ENCODE assay signal across 23 mouse cellular contexts in the genomic region with DNA sequence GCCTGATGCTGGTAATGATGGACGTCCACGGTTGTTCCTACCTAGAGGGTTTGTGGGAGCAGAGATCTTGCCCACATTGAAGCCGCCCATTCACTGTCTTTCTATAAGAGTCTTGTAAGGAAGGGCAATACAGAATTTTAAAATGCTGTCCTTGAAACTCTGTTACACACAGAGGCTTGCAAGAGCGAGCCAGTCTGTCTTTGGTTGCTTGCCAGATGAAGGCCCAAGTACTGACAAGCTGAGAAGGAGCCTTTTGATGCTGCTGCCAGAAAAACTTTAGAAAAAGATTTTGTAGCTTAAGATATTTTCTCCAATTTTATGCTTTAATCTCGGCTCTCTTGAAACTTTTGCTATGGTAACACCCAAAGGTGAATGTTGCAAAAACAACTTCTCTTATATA.
DNase-seq lines count a peak whose midpoint lies in the region; ATAC-seq and TF ChIP-seq lines count a peak whose summit lies in the region.
"Had no signal": no experiment of that assay in that cellular context is flagged by ENCODE, and none has a peak within 500 bp of the region (broad histone marks: within the 10 kb centered on the region; RNA-seq: fewer than 3 reads in every experiment).

No protein-coding gene starts in this region.

- intact Hi-C loops in left cerebral cortex, postnatal 14 days (cut with DNase I), result loop anchor here (5.0 kb wide), 1 partner anchor 530 kb away; no protein-coding TSS in a partner anchor
- intact Hi-C loops in left cerebral cortex, adult 2 months (cut with DNase I), result loop anchor here (2.0 kb wide), 1 partner anchor 523 kb away; no protein-coding TSS in a partner anchor
- intact Hi-C loops in heart, postnatal 25 days (cut with DNase I), result loop anchor here (5.0 kb wide), 1 partner anchor 530 kb away; no protein-coding TSS in a partner anchor

- TF ChIP-seq POLR2A in brain, embryonic 14.5 days (IDR thresholded peaks at IDR 0.05; ENCODE audit: borderline replicate concordance, extremely low read depth, insufficient read depth, insufficient read length, poor library complexity, severe bottlenecking), result no peak

- H3K9me3 ChIP-seq in embryonic facial prominence, embryonic 14.5 days (ENCODE audit: control insufficient read depth, low read length), result peaks cover 9% of the 10 kb centered on the region; the same call in 1 of the 2 replicates
- H3K9me3 ChIP-seq in embryonic facial prominence, embryonic 10.5 days, result no peaks in the 10 kb centered on the region
- H3K9me3 ChIP-seq: embryonic facial prominence, embryonic 15.5 days; heart, embryonic 10.5 days had no signal

- ATAC-seq in embryonic facial prominence, embryonic 14.5 days (ENCODE audit: low read depth), result no peak
- ATAC-seq: CD4-positive, CD25-positive, alpha-beta regulatory T cell, adult 4 months; forebrain, embryonic 14.5 days; hindbrain, embryonic 16.5 days; intestine, embryonic 16.5 days had no signal

- no peaks in the 10 kb centered on the region for H3K27me3 ChIP-seq in embryonic facial prominence, embryonic 14.5 days (replicated peaks; ENCODE audit: control insufficient read depth, insufficient read depth, low read length)
- no peaks in the 10 kb centered on the region for H3K27me3 ChIP-seq in embryonic facial prominence, embryonic 10.5 days (replicated peaks; ENCODE audit: low read depth, poor library complexity, severe bottlenecking)
- H3K27me3 ChIP-seq: embryonic facial prominence, embryonic 15.5 days had no signal

- peak; percentile 74 for DNase-seq in embryonic facial prominence, embryonic 14.5 days (ENCODE audit: low spot score)
- no peak for DNase-seq in embryonic facial prominence, embryonic 10.5 days (ENCODE audit: low spot score)
- peak; percentile 27 to 30 for DNase-seq in left cerebral cortex, postnatal 14 days (ENCODE audit: low spot score in 2 of 2)
- no peak for DNase-seq in left cerebral cortex, adult 2 months (ENCODE audit: extremely low spot score in 1 of 2, low spot score in 2 of 2)
- peak; percentile 60 to 64 for DNase-seq in right cerebral cortex, postnatal 10 days (ENCODE audit: low spot score in 2 of 2)
- DNase-seq in right cerebral cortex, adult 2 months (ENCODE audit: low spot score in 2 of 2), result no peak
- peak; percentile 42 for DNase-seq in brain, embryonic 14.5 days (ENCODE audit: low read depth)
- no peak for DNase-seq in heart, postnatal 25 days (ENCODE audit: low spot score)
- DNase-seq: cerebellum, adult 2 months; embryo, embryonic 11 days; kidney, adult 9 months; kidney, postnatal 25 days; layer of hippocampus, postnatal 36 days; lung, postnatal 10 days; retina, postnatal 1 day; right cerebral cortex, postnatal 4 days had no signal

- TF ChIP-seq CTCF in left cerebral cortex, adult 2 months (IDR thresholded peaks at IDR 0.05), result no peak
- TF ChIP-seq CTCF in brain, embryonic 14.5 days (IDR thresholded peaks at IDR 0.05; ENCODE audit: borderline replicate concordance, extremely low read depth, insufficient read depth, insufficient read length), result no peak

- no peaks in the 10 kb centered on the region for H3K4me1 ChIP-seq in embryonic facial prominence, embryonic 14.5 days (ENCODE audit: control insufficient read depth, insufficient read depth, low read length)
- H3K4me1 ChIP-seq in embryonic facial prominence, embryonic 10.5 days, result no peaks in the 10 kb centered on the region
- H3K4me1 ChIP-seq: embryonic facial prominence, embryonic 15.5 days; heart, embryonic 10.5 days had no signal

- WGBS in embryonic facial prominence, embryonic 14.5 days, result 76% methylated on average over 5 of the region's 5 CpGs
- 94% methylated on average over 5 of the region's 5 CpGs for WGBS in embryonic facial prominence, embryonic 10.5 days

- H3K4me3 ChIP-seq in embryonic facial prominence, embryonic 14.5 days (ENCODE audit: low read depth, low read length), result no peak overlapping the region
- H3K4me3 ChIP-seq in embryonic facial prominence, embryonic 10.5 days, result no peak overlapping the region
- H3K4me3 ChIP-seq in left cerebral cortex, adult 2 months, result no peak overlapping the region
- H3K4me3 ChIP-seq: embryonic facial prominence, embryonic 15.5 days; heart, embryonic 10.5 days; midbrain, embryonic 10.5 days had no signal

- no peak overlapping the region for H3K27ac ChIP-seq in embryonic facial prominence, embryonic 14.5 days (replicated peaks; ENCODE audit: low read depth, low read length)
- no peak overlapping the region for H3K27ac ChIP-seq in embryonic facial prominence, embryonic 10.5 days (replicated peaks)
- no peak overlapping the region for H3K27ac ChIP-seq in left cerebral cortex, adult 2 months
- H3K27ac ChIP-seq: embryonic facial prominence, embryonic 15.5 days; heart, embryonic 10.5 days; midbrain, embryonic 10.5 days had no signal

- no peak overlapping the region for H3K4me2 ChIP-seq in embryonic facial prominence, embryonic 14.5 days (ENCODE audit: low read depth, low read length)
- H3K4me2 ChIP-seq: embryonic facial prominence, embryonic 15.5 days had no signal

- no peak overlapping the region for H3K9ac ChIP-seq in embryonic facial prominence, embryonic 14.5 days (ENCODE audit: low read depth, low read length)
- H3K9ac ChIP-seq: embryonic facial prominence, embryonic 15.5 days had no signal

- no peaks in the 10 kb centered on the region for H3K36me3 ChIP-seq in embryonic facial prominence, embryonic 14.5 days (ENCODE audit: control insufficient read depth, insufficient read depth, low read length)
- H3K36me3 ChIP-seq in embryonic facial prominence, embryonic 10.5 days (replicated peaks), result no peaks in the 10 kb centered on the region
- H3K36me3 ChIP-seq: embryonic facial prominence, embryonic 15.5 days; heart, embryonic 10.5 days; midbrain, embryonic 10.5 days had no signal

Comparison
In these comparisons a context has a peak if more than half of its experiments do, and no peak if none do; other contexts are left out.
1. DNase-seq: peak in embryonic facial prominence, embryonic 14.5 days (single experiment), left cerebral cortex, postnatal 14 days (2 of 2), right cerebral cortex, postnatal 10 days (2 of 2) and brain, embryonic 14.5 days (single experiment); none in embryonic facial prominence, embryonic 10.5 days (single experiment), left cerebral cortex, adult 2 months (0 of 2), right cerebral cortex, adult 2 months (0 of 2) and heart, postnatal 25 days (single experiment).